Mouse (Mus musculus): ENCODE measurements around the gene Soga1.
A peak's percentile ranks its signal among the peaks of the same experiment; 100 is the strongest.

The Soga1 gene

DNA sequence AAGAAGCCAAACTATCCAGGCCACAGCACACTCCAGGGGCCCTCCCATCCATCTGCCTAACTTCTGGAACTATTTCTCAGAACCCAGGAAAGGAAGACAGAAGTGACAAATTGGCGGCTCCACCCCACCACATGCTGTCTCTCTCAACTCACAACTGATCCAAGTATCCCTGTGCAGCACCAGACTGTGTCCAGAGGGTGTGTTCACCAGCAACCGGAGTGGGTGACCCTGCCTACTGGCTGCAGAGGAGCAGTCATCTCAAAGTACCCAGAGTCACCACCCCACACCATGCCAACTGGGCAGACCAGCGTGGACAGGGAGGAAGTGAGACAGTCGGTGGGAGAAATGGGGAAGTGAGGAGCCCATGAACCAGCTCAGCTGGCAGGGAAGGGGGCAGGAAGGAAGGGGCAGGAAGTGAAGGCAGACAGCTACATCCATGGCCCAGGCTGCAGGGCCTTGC lies 15.8 kb downstream of the Soga1 start:
- DNase-seq (ENCODE audit: low read depth, low spot score), result no peak

DNA sequence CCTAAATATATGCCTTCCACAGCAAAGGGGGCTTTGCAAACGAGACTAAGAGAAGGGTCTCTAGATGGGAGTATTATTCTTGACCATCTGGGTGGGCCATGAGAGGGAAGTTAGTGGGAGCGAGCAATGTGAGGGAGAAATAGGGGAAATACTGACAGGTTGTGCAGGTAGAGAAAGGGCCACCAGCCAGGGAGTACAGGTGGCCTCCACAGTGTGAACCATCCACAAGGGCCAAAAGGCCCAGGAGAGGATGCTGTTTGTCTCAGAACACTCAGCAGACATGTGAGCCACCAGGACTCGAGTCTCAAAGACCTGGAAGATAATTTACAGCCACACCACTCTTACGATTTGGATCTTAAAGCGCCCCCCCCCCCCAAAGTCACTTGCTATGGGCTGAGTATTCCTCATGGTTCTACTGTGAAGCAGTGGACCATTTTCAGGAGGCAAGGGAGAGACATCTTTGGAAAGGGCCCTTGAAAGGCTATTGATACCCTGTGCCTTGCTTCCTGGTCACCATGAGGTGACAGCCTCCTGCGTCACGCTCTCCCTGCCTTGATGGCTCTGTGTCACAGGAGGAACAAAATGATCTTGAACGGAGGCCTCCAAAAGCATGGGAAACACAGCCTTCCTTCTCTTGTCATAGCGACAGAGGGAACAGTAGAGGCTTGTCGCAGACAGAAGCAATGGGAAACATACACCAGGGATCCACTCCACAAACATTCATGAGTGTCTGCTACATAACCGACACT lies 18.3 kb downstream of the Soga1 start:
- no peak for DNase-seq (ENCODE audit: low read depth, low spot score)

DNA sequence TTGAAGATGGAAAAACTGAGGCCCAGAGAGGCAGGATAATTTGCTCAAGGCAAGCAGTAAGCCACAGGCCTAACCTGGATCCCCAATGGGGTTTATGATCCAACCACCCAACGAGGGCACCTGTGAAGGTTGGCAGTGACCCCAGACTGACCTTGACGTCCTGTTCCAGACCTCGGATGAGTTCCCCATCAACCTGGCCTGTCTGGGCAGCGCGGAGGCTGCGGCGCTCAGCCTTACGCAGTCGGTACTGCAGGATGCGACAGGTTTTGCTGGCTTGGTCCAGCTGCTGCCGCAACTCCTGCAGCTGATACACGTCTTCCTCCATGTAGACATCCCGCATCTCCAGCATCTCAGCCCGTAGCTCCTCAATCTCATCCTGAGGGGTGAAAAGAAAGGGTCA lies 19.0 kb downstream of the Soga1 start:
- DNase-seq (ENCODE audit: low read depth, low spot score), result no peak

DNA sequence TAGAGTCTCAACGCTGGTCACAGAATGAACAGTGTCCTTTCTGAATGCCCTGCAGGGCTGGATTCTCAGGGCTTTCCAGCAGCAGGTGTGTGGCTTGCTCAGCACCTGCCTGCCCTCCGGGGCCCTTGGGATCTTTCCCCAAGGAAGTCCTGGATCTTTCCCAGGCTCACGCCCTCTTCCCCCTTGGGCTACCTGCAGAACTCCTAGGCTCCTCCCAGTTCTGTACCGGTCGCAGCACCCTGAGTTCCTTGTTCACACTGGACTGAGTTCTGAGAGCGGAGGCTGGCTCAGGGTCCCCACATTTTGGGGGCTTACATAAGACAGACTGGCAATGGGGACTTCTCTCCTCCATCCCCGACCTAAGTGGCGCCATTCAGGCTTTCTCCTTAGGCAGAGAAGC lies 19.9 kb downstream of the Soga1 start:
- DNase-seq (ENCODE audit: low read depth, low spot score), result no peak

DNA sequence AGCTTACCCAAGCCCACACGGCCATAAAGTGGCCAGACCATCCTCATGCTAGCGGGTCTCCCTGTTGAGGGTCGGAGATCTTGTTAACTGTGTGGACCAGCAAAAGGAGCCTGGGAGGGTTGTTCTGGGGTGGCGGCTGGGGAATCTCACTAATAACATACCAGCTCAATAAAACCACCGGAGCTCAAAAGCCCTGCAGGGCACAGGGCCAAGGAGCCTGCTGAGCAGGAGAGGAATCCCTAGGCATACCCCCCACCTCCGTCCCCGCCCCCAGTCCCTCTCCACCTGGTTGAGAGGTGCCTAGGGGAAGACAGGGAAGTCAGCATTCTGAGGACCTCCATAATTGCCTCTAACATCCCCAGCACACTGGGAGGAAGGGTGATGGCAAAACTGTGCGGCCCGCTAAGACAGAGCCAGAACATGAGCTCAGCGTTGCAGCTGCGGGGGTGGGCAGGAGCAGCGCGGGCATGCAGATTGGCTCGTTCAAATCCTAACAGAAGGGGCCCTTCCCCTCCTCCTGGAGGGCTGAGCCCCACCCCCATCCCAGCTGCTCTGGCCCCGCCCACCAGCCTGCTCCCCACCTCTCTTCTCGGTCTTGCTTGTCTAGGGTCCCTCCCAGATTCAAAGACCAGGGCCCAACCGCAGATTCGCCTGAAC lies 20.6 kb downstream of the Soga1 start:
- DNase-seq (ENCODE audit: low read depth, low spot score), result no peak

DNA sequence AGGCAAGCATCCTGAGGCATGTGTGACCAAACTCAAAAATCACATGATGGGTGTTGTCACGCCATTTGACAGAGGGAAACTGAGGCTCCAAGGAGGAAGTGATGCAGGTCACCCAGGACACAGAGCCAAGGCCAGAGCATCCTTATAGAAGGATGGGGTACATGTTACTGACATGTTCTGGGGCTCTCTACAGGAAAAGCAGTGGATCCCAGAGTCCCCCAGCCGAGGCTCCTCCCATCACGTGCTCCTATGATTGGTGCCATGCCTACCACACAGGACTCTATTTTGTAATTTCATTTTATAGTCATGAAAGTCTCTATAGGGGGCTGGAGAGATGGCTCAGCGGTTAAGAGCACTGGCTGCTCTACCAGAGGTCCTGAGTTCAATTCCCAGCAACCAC lies 21.3 kb downstream of the Soga1 start:
- DNase-seq (ENCODE audit: low read depth, low spot score), result no peak

DNA sequence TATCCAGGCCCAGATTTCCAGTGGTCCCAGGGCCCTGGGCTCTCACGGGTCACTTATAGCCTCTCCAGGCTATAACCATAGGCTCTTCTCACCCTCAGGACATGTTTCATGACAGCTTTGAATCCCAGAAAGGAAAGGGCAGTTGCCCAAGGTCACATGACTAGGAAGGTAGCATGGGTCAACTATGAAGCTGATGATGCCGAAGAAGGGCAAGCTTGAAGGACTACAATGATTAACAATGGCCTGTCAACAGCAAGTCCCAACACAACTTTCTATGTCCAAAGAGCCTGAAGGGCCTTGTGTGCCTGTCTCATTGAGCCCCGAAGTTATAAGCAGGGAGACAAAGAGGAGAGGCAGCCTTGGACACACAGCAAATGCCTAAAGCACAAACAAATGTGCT lies 21.9 kb downstream of the Soga1 start:
- no peak for DNase-seq (ENCODE audit: low read depth, low spot score)

DNA sequence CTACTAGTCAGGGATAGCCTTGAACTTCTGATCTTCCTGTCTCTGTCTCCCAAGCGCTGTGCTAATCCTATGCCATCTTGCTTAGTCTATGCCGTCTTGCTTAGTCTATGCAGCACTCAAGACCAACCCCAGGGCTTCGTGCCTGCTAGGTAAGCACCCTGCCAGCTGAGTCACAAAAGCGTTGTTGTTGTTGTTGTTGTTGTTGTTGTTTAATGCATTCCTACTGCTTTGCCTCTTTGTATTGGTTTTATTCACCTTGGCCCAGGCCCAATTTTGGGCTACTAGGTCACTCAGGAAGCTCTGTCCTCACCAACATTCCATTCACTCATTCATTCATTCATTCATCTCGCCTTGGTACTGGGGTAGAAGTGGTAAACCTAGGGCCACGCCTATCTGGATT lies 23.3 kb downstream of the Soga1 start:
- DNase-seq (ENCODE audit: low read depth, low spot score), result no peak

DNA sequence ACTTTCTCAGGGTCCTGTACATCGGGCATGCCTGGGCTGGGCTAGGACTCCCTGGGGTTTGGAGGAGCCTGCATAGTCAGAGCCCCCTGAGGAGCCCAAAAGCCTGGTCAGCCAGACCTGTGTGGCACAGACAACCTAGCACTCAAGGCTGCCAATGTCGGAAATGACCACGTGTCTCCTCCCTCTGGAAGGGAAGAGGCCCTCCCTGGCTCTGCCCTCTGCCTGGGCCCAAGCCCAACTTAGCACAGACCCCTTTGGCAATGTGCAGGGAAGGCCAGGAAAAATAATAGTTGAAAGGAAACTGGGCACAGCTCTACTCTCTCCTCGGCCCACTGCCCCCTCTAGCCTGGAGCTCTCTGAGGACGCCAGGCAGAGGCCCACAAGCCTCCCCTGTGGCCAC lies 24.2 kb downstream of the Soga1 start:
- DNase-seq (ENCODE audit: low read depth, low spot score), result no peak

DNA sequence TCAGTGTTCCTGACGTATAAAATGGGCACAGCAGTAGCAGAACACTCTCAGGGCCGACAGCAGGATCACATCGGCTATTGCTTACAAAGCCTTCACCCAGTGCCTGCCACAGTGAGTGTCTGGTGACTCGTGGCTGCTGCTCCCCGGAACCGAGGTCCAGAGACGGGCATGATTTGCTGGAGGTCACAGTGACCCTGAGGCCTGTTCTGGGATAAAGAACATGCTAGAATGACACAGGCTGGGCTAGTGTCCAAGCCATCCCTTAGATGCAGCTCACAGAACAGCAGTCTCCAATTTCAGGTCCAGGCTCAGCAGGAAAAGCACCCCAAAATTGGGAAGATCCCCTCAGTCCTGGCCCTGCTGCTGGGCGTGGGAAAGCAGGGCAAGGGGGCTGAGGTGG lies 24.8 kb downstream of the Soga1 start:
- no peak for DNase-seq (ENCODE audit: low read depth, low spot score)

DNA sequence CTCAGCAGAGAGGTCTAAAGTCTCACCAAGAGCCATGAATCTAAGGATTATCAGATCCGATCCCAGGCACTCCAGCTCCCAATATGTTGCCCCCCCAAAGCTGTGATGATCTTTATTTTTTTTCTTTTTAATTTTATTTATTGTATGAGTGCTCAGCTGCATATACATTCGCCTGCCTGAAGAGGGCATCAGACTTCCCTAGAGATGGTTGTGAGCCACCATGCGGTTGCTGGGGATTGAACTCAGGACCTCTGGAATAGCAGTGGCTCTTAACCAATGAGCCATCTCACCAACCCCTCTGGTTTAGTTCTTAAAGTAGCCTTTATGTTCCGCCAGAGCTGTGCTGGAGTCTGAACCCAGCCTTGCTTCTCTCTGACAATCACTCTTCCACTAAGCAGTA lies 25.3 kb downstream of the Soga1 start:
- no peak for DNase-seq (ENCODE audit: low read depth, low spot score)

DNA sequence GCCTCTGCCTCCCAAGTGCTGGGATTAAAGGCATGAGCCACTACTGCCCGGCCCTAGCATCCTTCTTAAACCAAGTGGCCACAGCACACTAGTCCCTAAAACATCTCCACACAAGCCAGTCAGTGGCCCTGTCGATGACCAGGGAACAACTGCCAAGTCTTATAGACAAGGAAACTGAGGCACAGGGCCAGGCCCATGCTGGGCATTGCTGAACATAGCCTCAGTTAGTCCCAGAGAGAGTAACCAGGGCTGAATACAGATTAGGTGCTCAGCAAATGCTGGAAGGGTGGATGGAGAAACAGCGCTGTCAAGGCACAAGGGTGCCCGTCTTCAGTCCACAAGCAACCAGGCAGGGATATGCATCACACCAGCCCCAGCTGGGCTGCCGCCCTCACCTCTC lies 25.9 kb downstream of the Soga1 start:
- DNase-seq (ENCODE audit: low read depth, low spot score), result no peak

DNA sequence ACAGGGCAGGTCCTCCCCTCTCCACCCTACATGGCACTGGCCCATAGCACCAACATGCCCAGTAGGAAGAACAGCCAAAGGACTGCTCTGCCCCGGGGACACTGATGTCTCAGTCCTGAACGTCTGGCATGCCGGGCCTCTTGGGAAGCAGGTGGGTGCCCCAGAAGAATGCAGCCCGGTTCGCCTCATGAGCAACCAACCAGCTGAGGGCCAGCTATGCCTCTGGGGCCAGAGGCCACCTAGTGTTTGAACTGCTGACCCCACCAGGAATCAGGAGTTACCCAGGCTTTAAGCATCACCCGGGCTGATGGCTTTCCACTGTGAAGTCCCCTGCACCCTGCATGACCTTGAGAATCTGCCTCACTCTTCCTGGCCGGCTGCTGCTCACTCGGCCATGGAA lies 26.6 kb downstream of the Soga1 start:
- no peak for DNase-seq (ENCODE audit: low read depth, low spot score)

DNA sequence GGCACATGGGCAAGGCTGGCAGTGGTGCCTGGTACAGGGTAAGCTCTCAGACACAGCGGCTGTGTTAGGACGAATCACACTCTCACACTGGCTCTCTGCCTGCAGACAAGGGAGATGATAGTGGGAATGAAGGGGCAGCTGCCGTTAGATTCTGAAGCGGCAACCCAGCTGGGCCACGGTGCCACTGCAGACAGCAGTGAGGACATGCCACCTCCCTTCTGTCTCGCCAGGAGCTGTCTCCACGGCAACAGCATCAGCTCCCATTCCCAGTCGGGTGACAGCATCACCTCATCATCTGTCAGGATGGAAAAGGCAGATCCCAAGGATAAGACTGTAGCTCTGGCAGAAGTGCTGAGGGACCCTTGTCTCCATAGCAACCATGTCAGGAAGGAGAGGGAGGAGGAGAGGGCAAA lies 29.2 kb downstream of the Soga1 start:
- no peak for DNase-seq (ENCODE audit: low read depth, low spot score)

DNA sequence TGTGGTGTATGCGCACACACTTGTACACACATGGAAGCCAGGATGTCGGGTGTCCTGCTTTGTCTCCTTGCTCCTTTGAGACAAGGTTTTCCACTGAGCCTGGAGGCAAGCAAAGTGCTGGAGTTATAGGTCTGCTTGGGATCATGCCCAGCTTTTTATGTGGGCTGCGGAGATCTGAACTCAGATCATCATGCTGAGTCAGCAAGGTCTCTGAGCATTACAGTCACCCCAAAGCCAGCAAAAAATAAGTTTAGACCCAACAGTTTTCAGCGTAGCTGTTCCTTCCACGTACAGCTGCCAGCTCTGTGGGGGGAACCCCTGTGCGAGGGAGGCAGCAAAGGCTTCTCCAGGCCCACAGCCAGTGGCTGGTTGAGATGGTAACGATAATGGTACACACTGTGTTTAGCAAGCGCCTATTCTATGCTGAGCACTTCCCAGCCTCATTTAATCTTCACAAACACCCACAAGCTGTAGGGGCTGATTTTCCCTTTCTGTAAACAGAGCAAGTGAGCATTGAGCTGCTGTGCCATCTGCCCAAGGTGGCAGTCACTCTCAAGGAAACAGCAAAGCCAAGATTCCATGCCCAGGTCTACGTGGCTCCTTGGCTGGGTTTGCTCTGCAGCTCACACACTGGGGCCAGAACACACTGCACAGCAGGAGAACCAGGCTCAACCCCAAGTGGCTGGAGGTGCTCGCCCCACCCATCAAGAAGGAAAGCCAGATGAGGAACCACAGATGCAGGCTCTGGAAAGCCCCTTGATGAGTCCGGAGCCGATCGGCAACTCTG lies 30.5 kb downstream of the Soga1 start:
- DNase-seq (ENCODE audit: low read depth, low spot score), result no peak

DNA sequence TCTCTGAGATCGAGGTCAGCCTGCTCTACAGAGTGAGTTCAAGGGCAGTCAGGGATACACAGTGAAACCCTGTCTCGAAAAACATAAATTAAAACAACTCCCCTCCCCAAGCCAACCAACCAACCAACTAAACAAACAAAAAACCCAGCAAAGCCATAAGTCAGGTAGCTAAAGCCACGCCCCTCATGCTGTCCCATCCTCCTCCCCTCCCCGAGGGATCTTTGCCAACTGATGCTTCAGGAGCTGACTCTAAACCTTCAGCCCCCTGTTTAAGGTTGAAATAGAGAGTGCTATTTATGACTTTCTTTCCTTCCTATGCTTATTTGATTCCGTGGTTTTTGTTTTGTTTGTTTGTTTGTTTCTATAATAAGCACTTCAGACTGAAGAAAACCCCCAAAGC lies 32.1 kb downstream of the Soga1 start:
- DNase-seq (ENCODE audit: low read depth, low spot score), result no peak

DNA sequence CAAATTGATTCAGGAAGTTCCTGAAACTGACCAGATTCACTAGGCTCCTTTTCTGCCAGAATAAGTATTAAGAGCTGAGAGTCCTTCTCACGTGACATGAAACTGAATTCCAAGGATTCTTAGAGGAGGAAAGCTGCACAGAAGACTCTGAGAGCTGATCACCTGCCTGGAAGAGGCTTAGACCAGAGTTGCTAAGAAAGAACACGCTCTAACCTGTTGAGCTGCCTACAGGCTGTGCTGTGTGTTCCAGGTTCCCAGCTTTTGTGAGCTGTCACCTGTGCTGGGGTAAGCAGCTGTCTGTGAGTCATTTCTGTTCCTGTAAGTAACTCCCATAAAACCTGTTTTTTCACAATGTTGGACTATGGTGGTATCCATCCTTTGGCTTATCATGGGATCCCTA lies 33.1 kb downstream of the Soga1 start:
- DNase-seq (ENCODE audit: low read depth, low spot score), result no peak

DNA sequence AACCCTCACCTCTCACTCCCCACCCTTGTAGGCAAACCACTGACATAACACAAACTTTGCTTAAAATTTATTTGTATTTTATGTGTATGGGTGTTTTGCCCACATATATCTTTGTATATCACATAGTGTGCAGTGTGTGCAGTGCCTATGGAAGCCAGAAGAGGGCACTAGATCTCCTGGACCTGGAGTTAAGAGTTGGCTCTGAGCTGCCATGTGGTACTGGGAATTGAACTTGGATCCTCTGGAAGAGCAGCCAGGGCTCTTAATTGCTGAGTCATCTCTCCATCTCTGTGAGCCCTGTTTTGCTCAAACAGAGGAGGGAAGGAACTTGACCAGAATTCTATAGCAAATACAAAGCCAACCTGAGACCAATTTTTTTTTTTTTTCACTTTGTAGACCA lies 35.1 kb downstream of the Soga1 start:
- peak; percentile 20 for DNase-seq (ENCODE audit: low read depth, low spot score)

DNA sequence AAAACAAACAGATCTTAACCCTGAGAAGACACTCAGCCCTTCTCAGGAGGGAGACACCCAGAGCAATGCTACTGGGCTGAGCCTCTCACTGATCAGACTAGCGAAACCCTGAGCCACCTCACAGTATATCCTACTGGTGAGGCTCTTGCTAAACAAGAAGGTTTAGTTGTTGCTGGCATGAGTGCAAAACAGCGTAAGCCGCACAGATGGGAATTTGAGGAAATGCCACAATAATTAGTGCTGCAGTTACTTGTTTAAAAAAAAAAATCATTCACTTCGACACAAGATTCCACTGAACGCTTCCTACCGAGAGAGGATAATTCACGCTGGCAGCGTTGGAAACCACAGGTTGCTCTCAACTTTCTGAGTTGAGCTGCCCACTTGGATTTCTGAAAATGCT lies 35.5 kb downstream of the Soga1 start:
- no peak for DNase-seq (ENCODE audit: low read depth, low spot score)

DNA sequence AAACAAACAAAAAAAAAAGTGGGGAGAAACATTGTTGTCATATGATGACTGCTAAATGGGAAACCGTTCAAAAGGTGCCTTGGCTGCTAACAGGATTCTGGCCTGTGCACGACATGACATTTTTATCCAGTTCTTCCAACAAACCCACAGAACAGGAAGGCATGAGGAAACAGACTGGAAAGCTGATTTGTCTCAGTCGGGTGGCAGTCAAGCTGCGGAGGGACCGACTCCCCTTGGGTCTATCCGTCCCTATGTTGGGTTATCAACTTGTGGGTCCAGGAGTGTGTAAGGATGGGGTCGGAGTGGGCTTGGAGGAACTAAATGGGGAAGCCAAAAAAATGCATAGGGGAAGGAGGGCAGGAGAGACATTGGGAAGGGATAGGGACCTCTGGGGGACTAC lies 37.6 kb downstream of the Soga1 start:
- no peak for DNase-seq (ENCODE audit: low read depth, low spot score)

DNA sequence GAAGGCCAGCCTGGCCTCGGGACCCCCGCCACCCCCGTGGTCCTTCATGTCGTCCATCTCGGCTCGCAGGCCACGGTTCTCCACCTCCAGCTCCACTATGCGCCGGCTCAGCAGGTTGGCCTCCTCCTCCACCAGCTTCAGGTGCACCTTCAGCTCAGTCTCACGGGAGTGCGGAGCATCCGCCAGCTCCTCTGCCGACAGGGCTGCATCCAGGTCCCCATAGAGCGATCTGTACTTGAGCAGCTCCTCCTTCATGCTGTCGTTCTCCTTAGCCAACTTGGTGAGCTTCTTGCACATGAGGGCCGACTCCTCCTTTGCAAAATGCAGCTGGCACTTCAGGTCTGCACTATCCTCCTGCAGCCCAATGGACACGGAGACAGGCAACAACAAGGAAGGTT lies 38.4 kb downstream of the Soga1 start:
- DNase-seq (ENCODE audit: low read depth, low spot score), result no peak

DNA sequence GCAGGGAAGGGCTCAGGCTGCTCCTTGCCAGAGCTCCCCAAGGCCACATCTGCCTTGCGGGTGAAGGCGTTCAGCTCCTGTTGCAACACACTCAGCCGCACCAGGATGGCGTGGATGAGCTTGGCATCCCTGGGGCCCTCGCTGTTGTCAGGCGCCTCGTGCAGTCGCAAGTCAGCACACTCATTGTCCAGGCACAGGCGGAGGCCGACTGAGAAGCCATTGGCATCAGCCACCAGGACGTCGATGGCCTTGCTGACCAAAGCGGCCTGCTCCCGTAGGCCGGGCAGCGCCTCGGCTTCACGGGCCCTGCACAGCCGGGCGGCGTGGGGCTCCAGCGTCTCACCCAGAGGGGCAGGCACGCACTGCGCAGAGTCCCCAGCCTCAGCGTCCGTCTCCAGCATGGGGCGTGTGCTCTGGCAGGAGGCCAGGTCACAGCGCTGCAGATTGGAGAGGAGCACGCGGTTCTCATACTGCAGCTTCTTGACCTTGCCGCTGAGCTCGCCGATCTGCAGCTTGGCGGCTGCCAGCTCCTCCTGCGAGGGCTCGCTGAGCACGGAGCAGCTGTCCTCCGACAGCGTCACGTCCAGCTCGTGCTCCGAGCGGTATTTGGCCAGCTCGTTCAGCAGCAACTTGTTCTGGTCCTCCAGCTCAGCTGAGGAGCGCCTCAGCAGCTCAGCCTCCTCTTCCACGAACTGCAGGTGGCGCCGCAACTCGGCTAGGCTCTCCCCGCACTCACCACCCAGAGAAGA lies 39.0 kb downstream of the Soga1 start:
- no peak for DNase-seq (ENCODE audit: low read depth, low spot score)

Data from CD4-positive, CD25-positive, alpha-beta regulatory T cell, adult 2 months (primary cell).